Mouse (Mus musculus): ENCODE data around the gene Galntl6.

GRCm38 (mm10) chr8:57922214-57923070, 990.0 kb downstream of the Galntl6 start:
- TF ChIP-seq POLR2A (IDR thresholded peaks at IDR 0.05; ENCODE audit: insufficient read length, low read depth) (no peak), USF1 (IDR thresholded peaks at IDR 0.05; ENCODE audit: low read depth) (no peak)

All from myocyte (in vitro differentiated cells).